Mouse (Mus musculus) layer of hippocampus, adult 18-20 months (tissue): Measurements from ENCODE around the gene Nphp1. TPM values are rescaled to one million over a fixed set of nuclear protein-coding genes. Genes with fewer than 3 reads are reported as not detected.

Experiments used
- DNase-seq, 2 experiments: peaks; one replicate each; pipeline ENCODE4 v3.0.0; 2022; ENCODE audit warnings: low spot score in 2 of 2
- total RNA-seq, 2 experiments: library from RNA; stranded (reverse); gene quantifications; 2 replicates each; pipeline ENCODE4 v1.2.3; 2021

Gene Nphp1
- total RNA-seq, 2 experiments from 2014 or later = 18.7 to 21.6 TPM

DNA sequence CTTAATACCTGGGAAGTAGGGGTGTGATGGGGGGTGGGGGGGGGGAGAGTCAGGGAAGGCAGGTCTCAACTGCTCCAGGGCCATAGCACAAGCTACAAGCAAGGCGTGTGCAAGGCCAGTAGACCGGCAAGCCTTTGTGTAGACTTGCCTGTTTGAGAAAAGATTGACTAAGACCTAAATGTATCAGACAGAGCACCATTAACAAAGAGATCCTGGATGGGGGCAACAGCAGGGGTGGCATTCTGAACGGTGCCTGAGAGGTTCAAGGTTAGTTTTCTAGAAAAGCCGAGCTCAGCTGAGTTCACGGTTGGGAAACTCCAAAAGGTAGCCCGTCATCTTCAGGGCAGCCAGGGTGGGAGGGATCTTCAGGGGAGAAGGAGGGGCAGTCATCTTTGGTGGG is 83.4 kb downstream of the Nphp1 start:
- DNase-seq = no peak

Other genes with a start within 250 kb of the Nphp1 start
- under 1 TPM in 1 of 2 experiments, not detected in 1; 0.27 TPM for gene Prom2, start 247.4 kb downstream of the Nphp1 start, total RNA-seq
- gene Zfp661, start 201.8 kb downstream of the Nphp1 start, total RNA-seq = 1 to 10 TPM; 8.4 to 8.8 TPM
- 10 to 100 TPM; 82.9 to 94.5 TPM for gene Mrps5, start 201.7 kb downstream of the Nphp1 start, total RNA-seq
- gene Mal, start 132.2 kb downstream of the Nphp1 start, total RNA-seq = 10 to 100 TPM; 79.8 to 96.3 TPM
- gene Mall, start 59.0 kb downstream of the Nphp1 start, total RNA-seq = 1 to 10 TPM in 1 of 2 experiments, under 1 TPM in 1; 0.87 to 1.1 TPM
- 10 to 100 TPM; 53.9 to 58.1 TPM for gene Mtln, start 3.6 kb upstream of the Nphp1 start, total RNA-seq
- under 1 TPM; 0.20 to 0.35 TPM for gene Bub1, start 43.0 kb upstream of the Nphp1 start, total RNA-seq
- gene Acoxl, start 50.0 kb upstream of the Nphp1 start, total RNA-seq = not detected